Mouse (Mus musculus): ENCODE data around the gene Dusp23. TPM values are rescaled to one million over a fixed set of nuclear protein-coding genes. Genes with fewer than 3 reads are reported as not detected.

Dusp23 gene
- polyA plus RNA-seq, 2 experiments = 11.3 to 13.5 TPM

GRCm38 (mm10) chr1:172624081-172624480 is 8.7 kb downstream of the Dusp23 start:
- no peaks in the 10 kb centered on the region for H3K27me3 ChIP-seq (ENCODE audit: control insufficient read depth, insufficient read depth, low read length)
- no peak overlapping the region for H3K27ac ChIP-seq (replicated peaks; ENCODE audit: low read depth, low read length)
- H3K4me2 ChIP-seq (replicated peaks; ENCODE audit: low read depth, low read length, severe bottlenecking) = no peak overlapping the region
- no peaks in the 10 kb centered on the region for H3K36me3 ChIP-seq (ENCODE audit: control insufficient read depth, insufficient read depth, low read length)
- DNase-seq (ENCODE audit: low spot score) (no peak), ATAC-seq (ENCODE audit: low FRiP score, low read depth) (no peak)
- H3K4me1 ChIP-seq (ENCODE audit: control insufficient read depth, insufficient read depth, low read length) = no peaks in the 10 kb centered on the region
- H3K9me3 ChIP-seq (ENCODE audit: control insufficient read depth, low read length) = no peaks in the 10 kb centered on the region
- no peak for TF ChIP-seq POLR2A (IDR thresholded peaks at IDR 0.05; ENCODE audit: borderline replicate concordance, extremely low read depth, insufficient read depth, insufficient read length)
- H3K4me3 ChIP-seq (replicated peaks; ENCODE audit: low read length) = no peak overlapping the region
- no peak overlapping the region for H3K9ac ChIP-seq (ENCODE audit: low read depth, low read length, severe bottlenecking)
- WGBS = 37% methylated on average over 3 of the region's 3 CpGs

DNA sequence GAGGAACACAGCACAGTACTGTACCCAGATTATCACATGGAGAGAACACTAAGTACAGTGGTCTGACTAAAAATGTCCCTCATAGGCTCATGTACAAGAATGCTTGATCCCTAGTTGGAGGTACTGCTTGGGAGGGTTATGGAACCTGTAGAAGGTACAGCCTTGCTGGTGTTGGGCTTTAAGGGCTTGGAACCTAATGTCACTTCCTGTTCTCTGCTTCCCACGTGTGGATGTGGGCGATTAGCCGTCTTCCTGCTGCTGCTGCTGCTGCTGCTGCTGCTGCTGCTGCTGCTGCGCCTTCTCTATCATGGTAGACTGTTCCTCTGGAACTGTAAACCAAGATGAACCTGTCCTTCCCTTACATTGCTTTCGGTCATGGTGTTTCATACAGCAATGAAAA is 9.2 kb downstream of the Dusp23 start:
- no peaks in the 10 kb centered on the region for H3K9me3 ChIP-seq (ENCODE audit: control insufficient read depth, low read length)
- H3K4me3 ChIP-seq (replicated peaks; ENCODE audit: low read length) = no peak overlapping the region
- H3K27me3 ChIP-seq (ENCODE audit: control insufficient read depth, insufficient read depth, low read length) = no peaks in the 10 kb centered on the region
- DNase-seq (ENCODE audit: low spot score) (no peak), ATAC-seq (ENCODE audit: low FRiP score, low read depth) (no peak)
- TF ChIP-seq POLR2A (IDR thresholded peaks at IDR 0.05; ENCODE audit: borderline replicate concordance, extremely low read depth, insufficient read depth, insufficient read length) = no peak
- no peak overlapping the region for H3K9ac ChIP-seq (ENCODE audit: low read depth, low read length, severe bottlenecking)
- 52% methylated on average over 5 of the region's 5 CpGs for WGBS
- H3K4me2 ChIP-seq (replicated peaks; ENCODE audit: low read depth, low read length, severe bottlenecking) = no peak overlapping the region
- no peak overlapping the region for H3K27ac ChIP-seq (replicated peaks; ENCODE audit: low read depth, low read length)
- no peaks in the 10 kb centered on the region for H3K36me3 ChIP-seq (ENCODE audit: control insufficient read depth, insufficient read depth, low read length)
- H3K4me1 ChIP-seq (ENCODE audit: control insufficient read depth, insufficient read depth, low read length) = no peaks in the 10 kb centered on the region

- Histone ChIP-seq H3K4me1 (ENCODE audit: control insufficient read depth, insufficient read depth, low read length) (peaks cover 14% of the 10 kb centered on the region), H3K9ac (ENCODE audit: low read depth, low read length, severe bottlenecking) (no peak overlapping the region), H3K27ac (replicated peaks; ENCODE audit: low read depth, low read length) (no peak overlapping the region), H3K4me2 (replicated peaks; ENCODE audit: low read depth, low read length, severe bottlenecking) (no peak overlapping the region), H3K4me3 (replicated peaks; ENCODE audit: low read length) (no peak overlapping the region), H3K27me3 (ENCODE audit: control insufficient read depth, insufficient read depth, low read length) (no peaks in the 10 kb centered on the region), H3K9me3 (ENCODE audit: control insufficient read depth, low read length) (no peaks in the 10 kb centered on the region), H3K36me3 (ENCODE audit: control insufficient read depth, insufficient read depth, low read length) (no peaks in the 10 kb centered on the region)
- DNase-seq (ENCODE audit: low spot score) (no peak), ATAC-seq (ENCODE audit: low FRiP score, low read depth) (no peak)
- TF ChIP-seq POLR2A (IDR thresholded peaks at IDR 0.05; ENCODE audit: borderline replicate concordance, extremely low read depth, insufficient read depth, insufficient read length) = no peak
- 22% methylated on average over 7 of the region's 7 CpGs for WGBS
These were observed 13.5 kb downstream of the Dusp23 start for GRCm38 (mm10) chr1:172619235-172619634.

DNA sequence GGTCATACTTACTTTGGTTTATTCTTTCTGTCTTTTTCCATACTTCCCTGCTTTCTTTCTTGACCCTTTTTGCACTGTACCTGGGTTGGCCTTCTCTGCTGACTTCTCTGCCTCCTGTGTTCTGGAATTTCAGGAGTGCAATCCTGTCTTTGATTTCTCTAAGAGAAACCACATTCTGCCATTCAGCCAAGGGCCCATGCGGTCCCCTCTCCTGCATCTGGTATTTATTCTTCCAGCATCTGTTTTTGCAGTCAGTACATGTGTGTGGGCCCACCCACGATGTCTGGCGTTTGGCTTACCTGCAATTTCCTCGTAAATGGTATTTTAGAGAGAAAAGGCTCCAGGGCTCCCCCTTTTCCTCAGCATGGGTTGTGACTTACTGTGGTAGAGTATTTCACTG is 14.6 kb downstream of the Dusp23 start:
- no peak overlapping the region for H3K4me2 ChIP-seq (replicated peaks; ENCODE audit: low read depth, low read length, severe bottlenecking)
- WGBS = 6% methylated on average over 4 of the region's 4 CpGs
- DNase-seq (ENCODE audit: low spot score) (peak; percentile 56), ATAC-seq (ENCODE audit: low FRiP score, low read depth) (peak; percentile 74)
- H3K4me3 ChIP-seq (replicated peaks; ENCODE audit: low read length) = no peak overlapping the region
- peaks cover 14% of the 10 kb centered on the region for H3K4me1 ChIP-seq (ENCODE audit: control insufficient read depth, insufficient read depth, low read length)
- no peak overlapping the region for H3K27ac ChIP-seq (replicated peaks; ENCODE audit: low read depth, low read length)
- no peak for TF ChIP-seq POLR2A (IDR thresholded peaks at IDR 0.05; ENCODE audit: borderline replicate concordance, extremely low read depth, insufficient read depth, insufficient read length)
- no peak overlapping the region for H3K9ac ChIP-seq (ENCODE audit: low read depth, low read length, severe bottlenecking)
- H3K36me3 ChIP-seq (ENCODE audit: control insufficient read depth, insufficient read depth, low read length) = no peaks in the 10 kb centered on the region
- H3K9me3 ChIP-seq (ENCODE audit: control insufficient read depth, low read length) = no peaks in the 10 kb centered on the region
- H3K27me3 ChIP-seq (ENCODE audit: control insufficient read depth, insufficient read depth, low read length) = no peaks in the 10 kb centered on the region

- H3K27me3 ChIP-seq (ENCODE audit: control insufficient read depth, insufficient read depth, low read length) = no peaks in the 10 kb centered on the region
- peak overlapping the region; percentile 47 for H3K4me2 ChIP-seq (replicated peaks; ENCODE audit: low read depth, low read length, severe bottlenecking)
- 21% methylated on average over 14 of the region's 14 CpGs for WGBS
- H3K4me1 ChIP-seq (ENCODE audit: control insufficient read depth, insufficient read depth, low read length) = peaks cover 14% of the 10 kb centered on the region
- no peak for TF ChIP-seq POLR2A (IDR thresholded peaks at IDR 0.05; ENCODE audit: borderline replicate concordance, extremely low read depth, insufficient read depth, insufficient read length)
- no peaks in the 10 kb centered on the region for H3K9me3 ChIP-seq (ENCODE audit: control insufficient read depth, low read length)
- H3K36me3 ChIP-seq (ENCODE audit: control insufficient read depth, insufficient read depth, low read length) = no peaks in the 10 kb centered on the region
- DNase-seq (ENCODE audit: low spot score) (peak; percentile 11), ATAC-seq (ENCODE audit: low FRiP score, low read depth) (no peak)
- H3K4me3 ChIP-seq (replicated peaks; ENCODE audit: low read length) = peak overlapping the region; percentile 27; the same call in 1 of the 2 replicates
- H3K27ac ChIP-seq (replicated peaks; ENCODE audit: low read depth, low read length) = no peak overlapping the region
- no peak overlapping the region for H3K9ac ChIP-seq (ENCODE audit: low read depth, low read length, severe bottlenecking)
These were observed 15.2 kb downstream of the Dusp23 start for GRCm38 (mm10) chr1:172617365-172618076.
